Mouse (Mus musculus): ENCODE results near the gene Acrbp. TPM values are rescaled to one million over a fixed set of nuclear protein-coding genes. Genes with fewer than 3 reads are reported as not detected.

Gene Acrbp
- total RNA-seq, 2 experiments from 2014 or later, result 0.99 to 2.7 TPM

DNA sequence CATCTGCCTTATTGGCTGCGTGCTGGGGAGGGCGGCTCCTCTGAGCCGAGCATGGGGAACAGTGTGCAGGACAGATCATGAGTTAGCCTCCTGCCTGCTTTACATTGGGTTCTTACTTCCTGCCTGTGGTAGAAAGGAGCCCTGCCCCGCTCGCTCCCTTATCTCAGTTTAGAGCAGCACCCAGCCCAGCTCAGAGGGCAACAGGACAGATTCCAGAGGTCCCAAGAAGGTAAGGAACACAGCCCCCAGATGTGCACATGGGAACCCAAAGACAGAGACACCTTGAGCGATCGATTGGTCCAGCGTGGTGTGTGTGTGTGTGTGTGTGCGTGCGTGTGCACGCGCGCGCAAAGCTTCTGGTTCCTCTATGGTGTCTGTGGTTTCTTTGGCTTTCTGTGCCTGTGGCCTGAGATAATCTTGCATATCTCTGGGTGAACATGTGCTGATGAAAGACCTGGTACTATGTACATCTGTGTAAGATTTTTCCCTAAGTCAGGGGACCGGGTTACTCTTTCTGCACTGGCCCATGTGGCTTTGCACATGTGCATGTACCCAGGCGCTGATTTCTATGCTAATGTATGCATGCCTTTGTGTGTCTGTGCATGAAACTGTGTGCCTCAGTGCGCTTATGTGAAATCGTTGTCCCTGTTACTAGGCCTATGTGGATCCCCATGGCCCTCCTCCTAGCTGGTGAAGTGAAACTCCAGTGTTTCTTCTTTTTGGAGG, 21.8 kb downstream of the Acrbp start:
- peak in 1 of 2 experiments; percentile 43 for DNase-seq

DNA sequence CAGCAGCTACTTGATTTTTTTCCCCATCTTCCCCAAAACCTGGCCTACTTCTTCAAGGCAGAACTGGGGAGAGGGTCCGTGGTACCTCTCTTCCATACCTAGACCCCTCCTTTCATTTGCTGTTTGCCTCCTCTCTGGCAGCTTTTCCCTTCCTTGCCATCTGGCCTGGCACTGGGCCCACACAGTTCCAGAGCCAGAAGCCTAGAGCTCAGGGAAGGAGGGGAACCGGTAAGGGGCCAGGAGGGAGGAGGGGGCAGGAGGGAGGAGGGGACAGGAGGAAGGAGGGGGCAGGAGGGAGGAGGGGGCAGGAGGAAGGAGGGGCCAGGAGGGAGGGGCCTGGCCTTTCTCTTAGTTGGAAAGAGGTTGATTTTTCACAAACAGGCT, 22.4 kb downstream of the Acrbp start:
- DNase-seq, result no peak

DNA sequence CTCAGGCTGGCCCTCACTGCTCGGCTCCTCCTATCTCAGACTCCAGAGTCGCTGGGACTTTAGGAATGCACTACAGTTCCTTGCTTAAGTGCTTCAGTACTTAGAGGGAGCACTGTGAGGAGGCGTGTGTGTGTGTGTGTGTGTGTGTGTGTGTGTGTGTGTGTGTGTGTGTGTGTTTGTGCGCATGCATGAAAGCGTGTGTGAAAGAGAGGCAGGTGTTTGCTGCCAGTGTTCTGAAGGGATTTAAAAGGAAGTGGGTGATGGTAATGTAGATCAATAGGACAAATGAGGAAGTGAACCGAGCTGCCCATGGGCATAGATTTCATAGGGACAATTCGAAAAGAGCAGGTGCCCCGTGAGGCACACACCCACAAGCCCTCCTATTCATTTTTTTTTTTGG, 24.3 kb downstream of the Acrbp start:
- DNase-seq, result no peak

DNA sequence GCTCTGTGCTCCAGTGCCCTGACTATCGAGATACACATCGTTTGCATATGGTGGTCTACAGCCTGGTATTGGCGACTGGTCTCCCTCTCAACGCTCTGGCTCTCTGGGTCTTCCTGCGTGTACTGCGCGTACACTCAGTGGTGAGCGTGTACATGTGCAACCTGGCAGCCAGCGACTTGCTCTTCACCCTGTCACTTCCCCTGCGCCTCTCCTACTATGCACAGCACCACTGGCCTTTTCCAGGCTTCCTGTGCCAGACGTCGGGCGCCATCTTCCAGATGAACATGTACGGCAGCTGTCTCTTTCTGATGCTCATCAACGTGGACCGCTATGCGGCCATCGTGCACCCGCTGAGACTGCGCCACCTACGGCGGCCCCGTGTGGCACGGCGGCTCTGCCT, 31.9 kb downstream of the Acrbp start:
- DNase-seq, result no peak

DNA sequence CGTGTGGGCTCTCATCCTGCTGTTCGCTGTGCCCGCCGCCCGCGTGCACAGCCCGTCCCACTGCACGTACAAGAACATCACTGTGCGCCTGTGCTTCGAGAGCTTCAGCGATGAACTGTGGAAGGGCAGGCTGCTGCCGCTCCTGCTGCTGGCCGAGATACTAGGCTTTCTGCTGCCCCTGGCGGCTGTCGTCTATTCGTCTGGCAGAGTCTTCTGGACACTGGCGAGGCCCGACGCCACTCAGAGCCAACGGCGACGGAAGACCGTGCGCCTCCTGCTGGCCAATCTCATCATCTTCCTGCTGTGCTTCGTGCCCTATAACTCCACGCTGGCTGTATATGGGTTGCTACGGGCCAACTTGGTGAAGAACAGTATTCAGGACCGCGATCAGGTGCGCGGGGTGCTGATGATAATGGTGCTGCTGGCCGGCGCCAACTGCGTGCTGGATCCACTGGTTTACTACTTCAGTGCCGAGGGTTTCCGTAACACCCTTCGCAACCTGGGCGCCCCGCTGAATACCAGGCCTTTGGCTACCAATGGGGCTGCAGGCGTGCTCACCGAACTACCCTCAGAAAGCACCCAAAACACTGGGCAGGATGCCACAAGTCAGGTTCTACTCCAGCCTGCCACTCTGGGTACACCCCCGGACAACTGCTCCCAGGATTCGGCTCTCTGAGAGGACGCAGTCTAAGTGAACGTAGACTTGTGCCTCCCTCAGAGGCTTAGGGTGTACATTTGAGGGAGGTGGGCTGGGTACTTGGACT, 32.5 kb downstream of the Acrbp start:
- peak; percentile 90 to 92 for DNase-seq

DNA sequence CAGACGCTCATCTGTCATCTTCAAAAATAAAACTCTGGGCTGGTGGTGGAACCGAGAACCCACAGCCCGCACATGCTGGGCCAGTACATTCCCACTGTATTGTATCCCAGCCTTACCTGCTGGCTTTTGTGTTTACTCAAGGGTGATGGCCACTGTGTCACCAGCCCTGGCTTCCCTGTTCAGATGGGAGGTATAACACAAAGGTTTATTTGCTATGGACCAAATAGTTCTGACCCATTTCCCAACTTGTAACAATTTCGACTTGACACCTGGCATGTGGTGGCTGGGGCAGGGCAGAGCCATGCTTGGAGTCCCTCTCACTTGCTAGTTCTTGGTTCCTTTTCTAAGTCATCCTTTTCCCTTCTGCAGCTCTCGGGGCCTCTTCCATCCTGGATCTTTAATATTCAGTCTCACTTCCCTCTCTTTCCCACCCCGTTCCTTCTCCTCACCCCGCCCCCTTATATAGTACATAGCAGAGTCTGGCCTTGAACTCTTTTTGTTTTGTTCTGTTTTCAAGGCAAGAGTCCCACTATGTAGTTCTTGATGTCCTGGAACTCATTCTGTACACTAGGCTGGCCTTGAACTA, 33.4 kb downstream of the Acrbp start:
- DNase-seq, result no peak

DNA sequence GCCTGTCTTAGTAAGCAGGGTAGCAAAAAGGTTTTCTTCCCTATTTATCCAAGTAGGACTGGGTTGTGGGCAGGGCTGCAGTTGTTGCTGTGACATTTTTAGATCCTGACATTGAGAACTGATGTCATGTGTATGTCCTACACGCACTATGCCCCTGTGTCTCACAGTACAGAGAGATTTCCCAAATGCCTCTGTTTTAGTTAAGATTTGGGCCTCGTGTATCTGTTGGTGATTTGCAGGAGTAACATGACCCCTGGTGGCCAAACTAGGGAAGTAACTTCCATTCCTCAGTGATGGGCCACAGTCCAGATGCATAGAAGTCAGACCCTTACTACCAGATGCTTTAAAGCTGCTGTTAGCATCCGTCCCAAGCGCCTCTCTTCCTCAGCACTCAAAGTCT, 34.9 kb downstream of the Acrbp start:
- DNase-seq, result peak; percentile 66 to 77

DNA sequence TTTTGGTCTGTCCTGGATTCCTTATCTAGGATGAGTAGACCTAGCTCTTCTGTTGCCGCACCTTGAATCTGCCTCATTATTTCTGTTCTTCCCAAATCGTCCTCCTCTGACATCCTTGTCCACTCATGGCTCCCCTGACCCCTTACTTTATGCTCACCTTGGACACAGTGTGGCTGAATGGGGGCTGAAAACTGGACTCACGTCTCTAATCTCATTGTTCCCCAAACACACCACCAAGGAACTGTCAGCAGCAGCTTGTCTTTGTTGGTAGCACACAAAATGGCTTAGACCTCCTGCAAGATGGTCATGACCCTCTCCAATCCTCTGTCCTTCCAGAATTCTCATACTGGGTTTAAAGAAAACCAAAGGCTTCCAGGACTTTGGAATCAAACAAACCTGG, 38.4 kb downstream of the Acrbp start:
- DNase-seq, result no peak

DNA sequence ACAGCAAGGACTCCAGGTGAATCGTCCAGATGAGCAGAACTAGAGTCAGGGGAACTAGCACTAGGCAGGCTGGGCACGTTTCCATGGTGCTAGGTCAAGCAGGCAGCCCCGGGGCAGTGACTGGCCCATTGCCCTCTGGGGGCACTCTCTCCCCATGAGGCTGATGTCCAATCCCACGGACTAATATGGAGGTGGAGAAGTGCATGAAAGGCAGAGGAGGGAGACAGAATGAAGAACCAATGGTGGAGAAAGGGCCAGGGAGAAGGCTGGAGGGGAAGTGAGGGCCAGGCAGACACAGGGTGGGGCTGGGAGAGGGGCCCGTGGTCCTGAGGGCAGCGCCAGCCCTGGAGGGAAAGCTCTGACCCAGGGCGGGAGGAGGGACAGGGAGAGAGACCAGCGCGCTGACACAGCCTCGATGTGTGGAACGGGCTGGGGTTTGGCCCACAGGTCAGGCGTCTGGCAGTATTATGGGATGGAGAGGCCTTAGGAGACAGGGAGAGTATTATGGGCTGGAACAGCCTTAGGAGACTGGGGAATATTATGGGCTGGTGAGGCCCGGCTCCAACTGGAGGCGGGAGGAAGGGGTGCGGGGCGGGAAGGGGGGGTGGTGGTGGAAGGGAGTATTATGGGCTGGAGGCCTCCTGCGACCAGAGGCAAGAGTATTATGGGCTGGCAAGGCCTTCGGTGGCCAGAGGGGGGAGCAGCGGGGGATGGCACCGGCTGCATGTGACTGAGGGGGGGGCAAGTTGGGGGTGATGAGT, 39.3 kb downstream of the Acrbp start:
- DNase-seq, result peak; percentile 81 to 88

DNA sequence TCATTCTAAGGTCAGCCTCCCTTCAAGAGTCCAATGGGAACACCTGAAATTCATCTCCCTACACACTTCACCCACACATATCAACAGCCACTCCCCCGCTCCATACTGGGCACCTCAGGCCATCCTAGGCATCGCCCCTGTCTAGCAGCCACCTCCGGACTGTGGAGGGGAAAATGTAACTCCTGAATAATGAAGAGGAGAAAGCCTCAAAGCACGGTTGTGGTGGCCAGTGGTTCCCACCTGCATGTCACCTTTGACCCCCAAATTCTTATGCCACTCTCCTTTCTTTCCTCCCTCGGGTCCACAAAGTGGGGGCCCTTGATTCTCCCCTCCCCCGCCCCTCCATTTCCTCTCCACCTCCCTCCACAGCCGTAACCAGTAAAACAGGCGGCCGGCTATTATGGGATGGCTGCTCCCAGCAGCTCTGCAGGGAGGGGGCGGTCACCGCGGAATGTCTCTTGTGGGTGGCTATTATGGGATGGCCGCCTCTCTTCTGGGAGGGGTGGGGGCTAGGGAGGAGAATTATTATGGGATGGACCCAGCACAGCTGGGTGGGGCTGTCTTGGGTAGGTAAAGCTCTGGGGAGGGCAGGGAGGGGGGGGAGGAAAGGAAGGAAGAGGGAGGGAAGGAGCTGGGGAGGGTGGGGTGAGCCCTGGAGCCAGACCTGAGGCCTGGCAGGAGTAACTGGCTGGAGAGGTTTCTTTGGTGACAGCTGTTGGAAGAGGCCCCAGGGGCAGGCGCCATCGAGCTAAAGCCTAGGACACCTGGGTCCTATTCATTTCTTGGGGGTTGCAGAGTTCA, 40.2 kb downstream of the Acrbp start:
- peak; percentile 76 to 90 for DNase-seq

DNA sequence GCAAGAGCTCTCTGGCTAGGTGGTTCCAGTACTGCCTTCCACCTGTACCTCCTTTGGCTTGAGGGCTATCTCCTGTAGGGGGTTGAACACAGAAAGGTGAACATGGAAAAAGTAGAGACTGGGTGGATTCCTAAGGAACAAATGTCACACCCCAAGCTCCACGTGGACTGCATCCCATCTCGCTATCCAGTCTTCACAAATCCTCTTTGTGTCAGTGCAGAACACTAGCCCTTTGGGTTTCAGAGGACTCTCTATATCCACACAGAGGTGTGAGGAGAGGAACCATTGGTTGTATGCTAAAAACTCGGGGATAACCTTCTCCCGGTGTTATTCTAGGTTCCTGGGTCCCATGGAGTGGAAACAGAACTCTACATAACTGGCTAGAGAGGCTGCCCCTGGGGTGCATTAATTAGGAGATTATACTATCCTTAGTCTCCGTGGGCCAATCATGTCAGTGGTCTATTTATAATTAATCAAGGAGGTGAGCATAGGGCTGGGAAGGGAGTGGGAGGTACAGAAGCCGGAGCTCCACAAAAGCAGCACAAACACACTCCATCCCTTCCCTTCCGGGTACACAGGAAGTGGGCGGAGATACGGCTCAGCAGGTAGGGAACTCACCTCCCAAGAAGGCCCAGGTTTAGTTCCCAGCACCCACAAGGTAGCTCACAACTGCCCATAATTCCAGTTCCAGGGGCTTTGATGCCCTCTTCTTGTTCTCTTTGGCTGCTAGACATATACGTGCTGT, 41.0 kb downstream of the Acrbp start:
- DNase-seq, result no peak

DNA sequence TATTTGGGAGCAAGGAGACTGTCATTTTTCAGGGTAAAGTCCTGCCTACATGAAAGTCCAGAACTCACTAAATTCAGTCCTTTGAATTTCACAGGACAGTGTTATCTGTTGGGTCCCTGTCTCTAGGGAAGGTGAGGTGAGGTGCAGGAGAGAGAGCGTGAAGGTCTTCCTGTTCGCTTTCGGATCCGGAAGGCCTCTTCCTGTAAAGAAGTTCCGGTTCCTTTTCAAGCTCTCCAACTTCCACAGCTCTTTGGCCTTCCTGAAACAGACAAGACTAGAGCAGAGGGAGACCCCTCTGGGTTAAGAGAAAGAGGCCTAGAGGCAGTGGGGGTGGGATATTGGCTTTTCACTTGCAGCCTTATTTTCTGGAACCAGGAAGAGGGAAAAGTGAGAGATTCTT, 42.9 kb downstream of the Acrbp start:
- no peak for DNase-seq

DNA sequence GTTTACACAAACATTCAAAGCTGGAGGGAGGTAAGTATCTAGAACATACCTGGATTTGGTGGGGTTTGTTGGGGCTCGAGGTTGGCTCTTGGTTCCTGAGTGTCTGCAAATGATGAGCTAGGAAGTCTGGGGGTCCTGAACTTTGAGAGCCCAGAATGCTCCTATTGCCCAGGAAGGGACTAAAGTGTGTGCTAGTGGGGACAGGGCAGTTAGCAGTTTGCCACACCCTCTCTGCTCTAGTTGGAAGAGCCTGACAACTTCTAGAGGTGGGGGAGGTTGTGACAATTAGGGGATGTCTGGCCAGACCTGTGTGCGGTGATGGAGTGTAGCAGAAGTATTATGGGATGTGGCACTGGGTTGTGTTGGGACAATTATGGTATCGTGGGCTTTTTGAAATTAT, 45.4 kb downstream of the Acrbp start:
- no peak for DNase-seq

DNA sequence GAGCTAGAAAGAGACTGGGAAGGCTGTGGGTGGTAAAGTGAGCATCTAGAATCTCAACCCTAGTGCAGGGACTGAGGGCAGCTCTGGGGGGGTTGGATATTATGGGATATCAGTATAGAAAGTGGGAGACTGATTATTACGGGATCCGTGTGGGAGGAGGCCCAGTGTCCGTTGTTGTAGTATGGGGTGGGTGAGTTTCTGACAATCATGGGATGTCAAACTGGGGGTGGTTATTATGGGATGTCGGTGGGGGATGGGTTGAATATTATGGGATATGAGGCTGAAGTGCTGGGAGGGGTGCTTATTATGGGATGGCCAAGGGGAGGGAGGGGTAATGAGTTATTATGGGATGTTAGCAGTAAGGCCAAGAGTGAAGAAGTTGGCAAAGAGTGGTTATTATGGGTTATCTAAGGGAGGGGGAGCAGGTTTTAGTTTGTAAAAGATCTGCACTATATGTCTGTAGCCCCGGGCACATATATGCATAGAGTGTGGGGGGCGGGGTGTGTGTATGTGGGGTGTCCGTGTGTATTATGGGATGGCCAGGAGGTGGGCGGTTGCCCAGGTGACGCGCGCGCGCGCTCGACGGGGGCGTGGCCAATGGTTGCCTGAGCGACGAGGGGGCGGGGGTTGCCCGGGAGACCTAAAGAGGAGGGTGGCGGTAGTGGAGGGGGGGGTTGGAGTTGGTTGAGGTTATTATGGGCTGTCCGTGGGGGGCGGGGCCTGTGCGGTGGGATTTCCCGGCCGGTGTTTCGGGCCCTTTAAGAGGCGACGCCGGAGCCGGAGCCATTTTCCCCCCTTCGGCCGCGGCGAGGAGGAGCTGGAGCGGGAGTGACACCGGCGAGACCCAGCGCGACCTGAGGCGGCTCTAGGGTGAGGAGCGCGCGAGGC, 46.1 kb downstream of the Acrbp start, which contains the start of gene Chd4:
Chd4 (plus strand) TSS at position 591 of the 888 bp plus-strand sequence.
- DNase-seq, result peak; percentile 90 to 93

DNA sequence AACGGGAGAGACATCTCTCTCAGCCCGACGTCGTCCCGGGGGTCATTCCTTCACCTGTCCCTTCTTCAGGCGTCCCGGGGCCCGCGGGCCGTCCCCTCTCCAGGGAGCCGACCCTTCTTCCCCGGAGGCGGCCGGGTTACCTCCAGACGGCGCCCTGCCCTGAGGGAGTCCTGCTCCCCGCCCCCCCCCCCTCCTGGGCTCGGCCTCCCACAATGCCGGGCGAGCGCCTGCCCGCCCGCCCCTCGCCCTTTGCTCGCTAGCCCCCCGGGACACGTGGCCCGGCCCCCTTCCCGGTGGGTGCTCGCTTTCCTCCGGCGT, 46.7 kb downstream of the Acrbp start:
- DNase-seq, result no peak

DNA sequence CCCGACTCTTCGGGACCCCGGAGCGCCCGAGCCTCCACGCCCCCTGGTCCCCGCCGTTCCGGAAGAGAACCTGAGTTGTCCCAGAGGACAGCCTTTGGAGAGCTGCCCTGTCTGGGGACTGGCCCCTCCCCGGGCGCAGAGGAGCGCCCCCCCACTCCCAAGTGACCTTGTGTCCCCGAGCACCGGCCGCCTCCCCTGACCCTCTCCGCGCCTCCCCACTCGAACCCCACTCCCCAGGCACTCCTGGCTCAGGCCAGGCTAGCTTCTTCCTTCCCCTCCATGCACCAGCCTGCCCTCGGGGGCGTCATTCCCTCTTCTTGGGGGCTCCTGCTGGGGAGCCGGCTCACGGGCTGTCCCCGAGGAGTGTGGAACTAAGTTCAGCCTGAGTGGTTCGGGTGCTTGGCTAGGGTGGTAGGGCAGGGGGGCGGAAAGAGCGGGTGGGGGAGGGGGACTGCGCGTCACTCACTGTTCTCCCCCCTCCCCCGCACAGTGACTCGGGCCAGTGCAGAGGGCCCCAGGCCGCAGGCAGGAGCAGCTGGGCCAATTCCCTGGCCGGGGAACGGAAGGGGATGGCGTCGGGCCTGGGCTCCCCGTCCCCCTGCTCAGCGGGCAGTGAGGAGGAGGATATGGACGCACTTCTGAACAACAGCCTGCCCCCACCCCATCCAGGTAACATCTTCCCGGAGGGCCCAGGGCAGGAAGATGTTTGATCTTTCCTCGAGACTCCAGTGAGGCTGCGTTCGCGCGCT, 47.3 kb downstream of the Acrbp start:
- peak; percentile 76 to 77 for DNase-seq

DNA sequence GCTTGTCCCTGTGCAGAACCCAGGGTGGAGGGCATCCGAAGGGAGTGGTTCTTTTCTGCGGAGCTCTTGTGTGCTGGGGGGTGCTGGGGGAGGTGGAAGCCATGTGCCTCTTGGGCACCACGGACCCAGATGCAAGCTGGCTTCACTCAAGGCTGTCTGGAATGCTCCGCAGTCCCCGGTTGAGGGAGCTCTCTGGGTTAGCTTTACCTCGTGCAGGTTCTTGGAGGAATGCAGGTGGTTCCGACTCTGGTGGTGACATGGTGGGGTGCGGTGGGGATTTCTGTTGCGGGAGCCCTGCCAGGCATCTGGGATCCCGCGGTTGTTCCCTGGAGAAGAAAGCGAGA, 47.8 kb downstream of the Acrbp start:
- DNase-seq, result no peak

DNA sequence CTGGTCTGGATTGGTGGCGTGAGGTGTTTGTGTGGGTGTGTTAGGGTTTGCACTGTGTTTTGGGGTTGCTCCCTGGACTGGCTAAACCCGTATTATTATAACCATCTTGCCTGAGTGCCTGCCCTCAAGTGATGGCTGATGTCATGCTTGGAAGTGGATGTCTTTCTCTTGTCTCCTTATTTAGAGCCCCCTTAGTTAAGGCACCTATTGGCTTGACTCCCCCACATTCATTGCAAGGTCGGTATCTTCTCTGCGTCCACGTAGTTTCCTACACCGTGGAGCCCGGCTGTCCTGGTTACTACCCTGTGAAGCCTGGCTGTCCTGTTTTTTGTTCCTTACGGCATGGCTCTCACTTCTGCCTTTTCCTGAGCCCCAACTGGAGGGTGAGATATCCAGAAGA, 48.5 kb downstream of the Acrbp start:
- DNase-seq, result no peak

DNA sequence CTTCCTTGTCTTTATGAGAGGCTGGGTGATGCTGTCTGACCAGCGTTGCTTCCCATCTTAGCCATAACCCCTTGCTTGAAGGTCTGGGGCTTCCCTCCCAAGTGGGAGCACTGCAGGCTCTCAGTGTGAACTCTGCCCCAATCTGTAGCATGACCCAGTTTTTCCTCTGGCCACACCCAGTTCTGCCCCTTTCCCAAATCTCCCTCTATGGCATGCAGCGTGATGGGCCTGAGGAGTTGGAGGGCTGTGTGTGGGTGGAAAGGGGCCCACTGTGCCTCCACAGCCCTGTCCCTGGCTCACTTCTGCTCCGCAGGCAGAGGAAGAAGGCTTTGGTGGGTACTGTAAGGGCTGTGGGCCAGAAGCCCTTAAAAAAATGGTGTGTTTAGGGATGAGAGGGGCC, 49.0 kb downstream of the Acrbp start:
- DNase-seq, result peak; percentile 29 to 44

All from heart, adult 18-20 months (tissue).